Mouse (Mus musculus) heart, embryonic 11.5 days (tissue): ENCODE data around the gene Fsip1. TPM values are rescaled to one million over a fixed set of nuclear protein-coding genes. Genes with fewer than 3 reads are reported as not detected.

Source experiments
- ATAC-seq: fragments of 200-750 bp; cut with Nextera tagmentation; replicated peaks from 2 replicates; pipeline ENCODE4 v1.8.0; 2017; ENCODE audit warnings: moderate library complexity; ENCODE audit not compliant: insufficient number of reproducible peaks, low FRiP score, low TSS enrichment
- H3K27ac ChIP-seq: fragments of 300-500 bp; sonication (generic); 2 replicates; pipeline ENCODE4 v1.5.1; 2014; ENCODE audit warnings: mild to moderate bottlenecking, low read depth, low read length
- H3K27me3 ChIP-seq: fragments of 300-500 bp; sonication (generic); 2 replicates; pipeline ENCODE4 v1.6.1; 2014; ENCODE audit warnings: mild to moderate bottlenecking, low read length, mixed read lengths; ENCODE audit not compliant: control insufficient read depth, insufficient read depth
- H3K36me3 ChIP-seq: fragments of 300-500 bp; sonication (generic); 2 replicates; pipeline ENCODE4 v1.6.1; 2014; ENCODE audit warnings: mild to moderate bottlenecking, low read length, moderate library complexity, mixed read lengths; ENCODE audit not compliant: control insufficient read depth, insufficient read depth
- H3K4me1 ChIP-seq: fragments of 300-500 bp; sonication (generic); 2 replicates; pipeline ENCODE4 v1.6.1; 2014; ENCODE audit warnings: low read length; ENCODE audit not compliant: control insufficient read depth, insufficient read depth
- H3K4me2 ChIP-seq: fragments of 300-500 bp; sonication (generic); 2 replicates; pipeline ENCODE4 v1.6.1; 2014; ENCODE audit warnings: mild to moderate bottlenecking, moderate library complexity
- H3K4me3 ChIP-seq: fragments of 300-500 bp; sonication (generic); 2 replicates; pipeline ENCODE4 v1.5.1; 2014; ENCODE audit warnings: low read depth, low read length
- H3K9ac ChIP-seq: fragments of 300-500 bp; sonication (generic); 2 replicates; pipeline ENCODE4 v1.6.1; 2014; ENCODE audit warnings: mild to moderate bottlenecking, low read depth, low read length, moderate library complexity
- H3K9me3 ChIP-seq: fragments of 300-500 bp; sonication (generic); replicated peaks from 2 replicates; pipeline ENCODE4 v1.6.1; 2016; ENCODE audit warnings: low read length; ENCODE audit not compliant: control insufficient read depth
- WGBS: fragments of 180-500 bp; shearing (Covaris S2); extraction: QIAGEN DNeasy Blood & Tissue Kit; methylation state at CpG from one replicate; pipeline ENCODE4 v1.1.7; 2014; ENCODE audit not compliant: insufficient replicate concordance; 5-methylcytosine and 5-hydroxymethylcytosine counted together
- polyA plus RNA-seq: library from polyadenylated mRNA; unstranded; fragments of >200 nt; fragmentation: Nextera tagmentation; extraction: Ambion mirVana; gene quantifications from 2 replicates; pipeline ENCODE4 v1.2.1, GENCODE M21; 2014

Gene Fsip1
- polyA plus RNA-seq, 1 experiment from 2014 or later: 0.34 TPM

- H3K4me3 ChIP-seq: no peak overlapping the region
- H3K4me2 ChIP-seq: no peak overlapping the region
- peaks cover 19% of the 10 kb centered on the region for H3K36me3 ChIP-seq
- H3K9me3 ChIP-seq: no peaks in the 10 kb centered on the region
- WGBS: 78% methylated on average over 2 of the region's 2 CpGs
- no peak overlapping the region for H3K9ac ChIP-seq
- H3K27ac ChIP-seq: no peak overlapping the region
- no peaks in the 10 kb centered on the region for H3K27me3 ChIP-seq
- H3K4me1 ChIP-seq: peaks cover 6% of the 10 kb centered on the region; the same call in 1 of the 2 replicates
- ATAC-seq: no peak
Observed at GRCm38 (mm10) chr2:118116180-118116579, 140.6 kb downstream of the Fsip1 start.

GRCm38 (mm10) chr2:118115647-118116046 is 141.1 kb downstream of the Fsip1 start:
- Histone ChIP-seq H3K4me1 (peaks cover 6% of the 10 kb centered on the region), H3K4me2 (no peak overlapping the region), H3K27ac (no peak overlapping the region), H3K36me3 (peaks cover 14% of the 10 kb centered on the region), H3K27me3 (no peaks in the 10 kb centered on the region), H3K4me3 (no peak overlapping the region), H3K9ac (no peak overlapping the region), H3K9me3 (no peaks in the 10 kb centered on the region)
- 77% methylated on average over 7 of the region's 7 CpGs for WGBS
- no peak for ATAC-seq

GRCm38 (mm10) chr2:118114671-118115070 is 142.1 kb downstream of the Fsip1 start:
- WGBS: 83% methylated on average over 10 of the region's 10 CpGs
- H3K4me2 ChIP-seq: peak overlapping the region; percentile 95

GRCm38 (mm10) chr2:118113808-118114524 is 142.8 kb downstream of the Fsip1 start:
- Histone ChIP-seq H3K4me2 (peak overlapping the region; percentile 95), H3K9ac (no peak overlapping the region), H3K9me3 (no peaks in the 10 kb centered on the region), H3K4me3 (peak overlapping the region; percentile 57), H3K27me3 (no peaks in the 10 kb centered on the region), H3K36me3 (peaks cover 3% of the 10 kb centered on the region; the same call in 1 of the 2 replicates), H3K27ac (no peak overlapping the region), H3K4me1 (peaks cover 10% of the 10 kb centered on the region)
- no peak for ATAC-seq
- 45% methylated on average over 8 of the region's 8 CpGs for WGBS

More at GRCm38 (mm10) chr2:118114671-118115070, 142.1 kb downstream of the Fsip1 start:
- ATAC-seq: no peak
- Histone ChIP-seq H3K9ac (no peak overlapping the region), H3K4me3 (0 out of 2 replicates have a peak overlapping the region, but pooled peaks have one; percentile 57), H3K36me3 (peaks cover 7% of the 10 kb centered on the region), H3K4me1 (peaks cover 10% of the 10 kb centered on the region), H3K9me3 (no peaks in the 10 kb centered on the region), H3K27ac (no peak overlapping the region), H3K27me3 (no peaks in the 10 kb centered on the region)

- peaks cover 10% of the 10 kb centered on the region for H3K4me1 ChIP-seq
Observed at GRCm38 (mm10) chr2:118112846-118113479, 143.8 kb downstream of the Fsip1 start.

GRCm38 (mm10) chr2:118112438-118112837 is 144.3 kb downstream of the Fsip1 start:
- Histone ChIP-seq H3K36me3 (no peaks in the 10 kb centered on the region; the same call in 1 of the 2 replicates), H3K4me3 (peak overlapping the region; percentile 57)

More at GRCm38 (mm10) chr2:118112846-118113479, 143.8 kb downstream of the Fsip1 start:
- ATAC-seq: no peak
- WGBS: 44% methylated on average over 21 of the region's 21 CpGs
- Histone ChIP-seq H3K9ac (no peak overlapping the region), H3K36me3 (no peaks in the 10 kb centered on the region; the same call in 1 of the 2 replicates), H3K4me3 (peak overlapping the region; percentile 57), H3K27ac (no peak overlapping the region), H3K9me3 (no peaks in the 10 kb centered on the region), H3K4me2 (peak overlapping the region; percentile 95), H3K27me3 (no peaks in the 10 kb centered on the region)

GRCm38 (mm10) chr2:118111488-118112131 is 145.2 kb downstream of the Fsip1 start, which contains the start of gene Thbs1:
Gene Thbs1, plus strand, starts transcription at chr2:118111876.
- peaks cover 10% of the 10 kb centered on the region for H3K4me1 ChIP-seq

More at GRCm38 (mm10) chr2:118112438-118112837, 144.3 kb downstream of the Fsip1 start:
- H3K27me3 ChIP-seq: no peaks in the 10 kb centered on the region
- H3K4me2 ChIP-seq: peak overlapping the region; percentile 95
- H3K27ac ChIP-seq: no peak overlapping the region
- H3K9ac ChIP-seq: no peak overlapping the region
- H3K9me3 ChIP-seq: no peaks in the 10 kb centered on the region
- H3K4me1 ChIP-seq: peaks cover 10% of the 10 kb centered on the region
- 11% methylated on average over 5 of the region's 5 CpGs for WGBS
- no peak for ATAC-seq

GRCm38 (mm10) chr2:118111116-118111487 is 145.7 kb downstream of the Fsip1 start:
- Histone ChIP-seq H3K27me3 (no peaks in the 10 kb centered on the region), H3K9me3 (no peaks in the 10 kb centered on the region), H3K27ac (peak overlapping the region; percentile 47; the same call in 1 of the 2 replicates), H3K36me3 (no peaks in the 10 kb centered on the region; the same call in 1 of the 2 replicates), H3K4me3 (peak overlapping the region; percentile 57), H3K9ac (peak overlapping the region; percentile 70), H3K4me2 (peak overlapping the region; percentile 95), H3K4me1 (peaks cover 10% of the 10 kb centered on the region)
- peak; percentile 71 for ATAC-seq
- under 1% methylated on average over 16 of the region's 16 CpGs for WGBS

More at GRCm38 (mm10) chr2:118111488-118112131, 145.2 kb downstream of the Fsip1 start, which contains the start of gene Thbs1:
- H3K4me2 ChIP-seq: peak within 1 kb of the TSS; percentile 95
- H3K9me3 ChIP-seq: no peaks in the 10 kb centered on the region
- H3K4me3 ChIP-seq: peak within 1 kb of the TSS; percentile 57
- ATAC-seq: peak; percentile 76
- under 1% methylated on average over 36 of the region's 36 CpGs for WGBS
- H3K27me3 ChIP-seq: no peaks in the 10 kb centered on the region
- H3K27ac ChIP-seq: peak within 1 kb of the TSS; percentile 47; the same call in 1 of the 2 replicates
- H3K9ac ChIP-seq: peak within 1 kb of the TSS; percentile 70
- no peaks in the 10 kb centered on the region; the same call in 1 of the 2 replicates for H3K36me3 ChIP-seq
